Mouse (Mus musculus) cerebellum, postnatal 10 days (tissue): ENCODE results near the gene Scaf8.

Experiments
- DNase-seq, 2 experiments: peaks; one replicate each; pipeline ENCODE4 v3.0.0; 2021; ENCODE audit warnings: mixed read lengths in 2 of 2

Scaf8 gene

GRCm38 (mm10) chr17:3208471-3208870, 93.7 kb downstream of the Scaf8 start:
- no peak for DNase-seq

- no peak for DNase-seq
Measured at GRCm38 (mm10) chr17:3209581-3209980, 94.8 kb downstream of the Scaf8 start.

GRCm38 (mm10) chr17:3210134-3210533, 95.4 kb downstream of the Scaf8 start:
- DNase-seq, result no peak

- DNase-seq, result no peak
Measured at GRCm38 (mm10) chr17:3212105-3212504, 97.3 kb downstream of the Scaf8 start.

- no peak for DNase-seq
Measured at GRCm38 (mm10) chr17:3212886-3213285, 98.1 kb downstream of the Scaf8 start.

- no peak for DNase-seq
Measured at GRCm38 (mm10) chr17:3214852-3215251, 100.1 kb downstream of the Scaf8 start.

- DNase-seq, result no peak
Measured at GRCm38 (mm10) chr17:3217023-3217422, 102.3 kb downstream of the Scaf8 start.

- no peak for DNase-seq
Measured at GRCm38 (mm10) chr17:3218364-3218763, 103.6 kb downstream of the Scaf8 start.

GRCm38 (mm10) chr17:3218916-3219315, 104.1 kb downstream of the Scaf8 start:
- no peak for DNase-seq

GRCm38 (mm10) chr17:3220201-3220600, 105.4 kb downstream of the Scaf8 start:
- no peak for DNase-seq

- no peak for DNase-seq
Measured at GRCm38 (mm10) chr17:3223071-3223470, 108.3 kb downstream of the Scaf8 start.

GRCm38 (mm10) chr17:3223721-3224120, 108.9 kb downstream of the Scaf8 start:
- no peak for DNase-seq

GRCm38 (mm10) chr17:3224383-3225106, 109.8 kb downstream of the Scaf8 start:
- DNase-seq, result peak; percentile 92 to 94

- DNase-seq, result peak; percentile 81 to 83
Measured at GRCm38 (mm10) chr17:3230231-3231000, 115.6 kb downstream of the Scaf8 start.

- DNase-seq, result no peak
Measured at GRCm38 (mm10) chr17:3232626-3233025, 117.9 kb downstream of the Scaf8 start.

- DNase-seq, result no peak
Measured at GRCm38 (mm10) chr17:3243672-3244071, 128.9 kb downstream of the Scaf8 start.

GRCm38 (mm10) chr17:3244881-3245739, 130.3 kb downstream of the Scaf8 start:
- peak; percentile 41 to 50 for DNase-seq

GRCm38 (mm10) chr17:3246665-3247370, 132.0 kb downstream of the Scaf8 start:
- no peak for DNase-seq
